Mouse (Mus musculus) erythroid progenitor cell, adult 5-6 weeks (primary cell): Measurements from ENCODE around the gene Tmem116. TPM values are rescaled to one million over a fixed set of nuclear protein-coding genes. Genes with fewer than 3 reads are reported as not detected.

ENCODE experiments used
- total RNA-seq, 2 experiments: library from RNA; stranded (forward) in 1 of 2; stranded (reverse) in 1 of 2; fragments of 150-400 nt in 1 of 2; fragments of 186-747, 209-891 nt in 1 of 2; gene quantifications; 2 replicates each; pipeline versions ENCODE4 v1.2.3 to v1.2.4; 2015 to 2017; ENCODE audit warnings: low replicate concordance in 2 of 2

The Tmem116 gene
- total RNA-seq, 2 experiments from 2014 or later = not detected

Other genes starting within 250 kb of the Tmem116 start
- 759 and 847 TPM in 2 replicates for gene Rpl6, start 247.4 kb upstream of the Tmem116 start, total RNA-seq (2015; ENCODE audit: low replicate concordance)
- 373 and 474 TPM in 2 replicates for gene Rpl6, start 247.4 kb upstream of the Tmem116 start, total RNA-seq (2017; ENCODE audit: low replicate concordance)
- 214 and 233 TPM in 2 replicates for gene Hectd4, start 231.7 kb upstream of the Tmem116 start, total RNA-seq (2015; ENCODE audit: low replicate concordance)
- gene Hectd4, start 231.7 kb upstream of the Tmem116 start, total RNA-seq (2017; ENCODE audit: low replicate concordance) = 286 and 356 TPM in 2 replicates
- 23.1 and 29.3 TPM in 2 replicates for gene Trafd1, start 66.3 kb upstream of the Tmem116 start, total RNA-seq (2015; ENCODE audit: low replicate concordance)
- gene Trafd1, start 66.3 kb upstream of the Tmem116 start, total RNA-seq (2017; ENCODE audit: low replicate concordance) = 11.1 and 21.4 TPM in 2 replicates
- 5.9 and 6.5 TPM in 2 replicates for gene Naa25, start 54.0 kb upstream of the Tmem116 start, total RNA-seq (2015; ENCODE audit: low replicate concordance)
- 3.9 and 9.2 TPM in 2 replicates for gene Naa25, start 54.0 kb upstream of the Tmem116 start, total RNA-seq (2017; ENCODE audit: low replicate concordance)
- 37.1 and 50.3 TPM in 2 replicates for gene Erp29, start 613 bp downstream of the Tmem116 start, total RNA-seq (2015; ENCODE audit: low replicate concordance)
- 118 and 141 TPM in 2 replicates for gene Erp29, start 613 bp downstream of the Tmem116 start, total RNA-seq (2017; ENCODE audit: low replicate concordance)
- gene Adam1b, start 51.5 kb downstream of the Tmem116 start, total RNA-seq (2015; ENCODE audit: low replicate concordance) = not detected in 2 replicates
- not detected in 2 replicates for gene Adam1b, start 51.5 kb downstream of the Tmem116 start, total RNA-seq (2017; ENCODE audit: low replicate concordance)
- gene Adam1a, start 93.6 kb downstream of the Tmem116 start, total RNA-seq (2015; ENCODE audit: low replicate concordance) = 2.9 and 3.2 TPM in 2 replicates
- 2.2 and 3.7 TPM in 2 replicates for gene Adam1a, start 93.6 kb downstream of the Tmem116 start, total RNA-seq (2017; ENCODE audit: low replicate concordance)
- not detected in 2 replicates for gene Gm42878, start 93.6 kb downstream of the Tmem116 start, total RNA-seq (2015; ENCODE audit: low replicate concordance)
- 0.08 TPM in 1 of 2 replicates, not detected in the other for gene Gm42878, start 93.6 kb downstream of the Tmem116 start, total RNA-seq (2017; ENCODE audit: low replicate concordance)
- 117 and 163 TPM in 2 replicates for gene Mapkapk5, start 94.0 kb downstream of the Tmem116 start, total RNA-seq (2015; ENCODE audit: low replicate concordance)
- gene Mapkapk5, start 94.0 kb downstream of the Tmem116 start, total RNA-seq (2017; ENCODE audit: low replicate concordance) = 88.9 and 113 TPM in 2 replicates
- 38.6 and 47.4 TPM in 2 replicates for gene Aldh2, start 141.9 kb downstream of the Tmem116 start, total RNA-seq (2015; ENCODE audit: low replicate concordance)
- gene Aldh2, start 141.9 kb downstream of the Tmem116 start, total RNA-seq (2017; ENCODE audit: low replicate concordance) = 45.1 and 49.1 TPM in 2 replicates
- 0.42 and 4.0 TPM in 2 replicates for gene Acad12, start 167.0 kb downstream of the Tmem116 start, total RNA-seq (2015; ENCODE audit: low replicate concordance)
- gene Acad12, start 167.0 kb downstream of the Tmem116 start, total RNA-seq (2017; ENCODE audit: low replicate concordance) = 0.23 and 0.26 TPM in 2 replicates
- gene Acad10, start 208.6 kb downstream of the Tmem116 start, total RNA-seq (2015; ENCODE audit: low replicate concordance) = not detected in 2 replicates
- gene Acad10, start 208.6 kb downstream of the Tmem116 start, total RNA-seq (2017; ENCODE audit: low replicate concordance) = 0.26 and 2.1 TPM in 2 replicates
- 24.7 and 26.3 TPM in 2 replicates for gene Brap, start 208.7 kb downstream of the Tmem116 start, total RNA-seq (2015; ENCODE audit: low replicate concordance)
- 35.5 and 64.2 TPM in 2 replicates for gene Brap, start 208.7 kb downstream of the Tmem116 start, total RNA-seq (2017; ENCODE audit: low replicate concordance)